Mouse (Mus musculus): ENCODE data around the gene Olfr652.

- TF ChIP-seq CTCF (IDR thresholded peaks at IDR 0.05; ENCODE audit: low read depth, low read length) (no peak), POLR2A (IDR thresholded peaks at IDR 0.05; ENCODE audit: borderline replicate concordance, low read depth, low read length) (no peak)
Measured at GRCm38 (mm10) chr7:104580846-104581245, 20.1 kb downstream of the Olfr652 start.

All from bone marrow macrophage, adult 2 months (primary cell).